Mouse (Mus musculus): ENCODE results near the gene Adam11.
"Not testable (repeated sequence)": the region's sequence is repeated elsewhere in the genome, so short reads cannot be mapped to it uniquely, and the experiment has no call there.

GRCm38 (mm10) chr11:102714578-102714977, 46.7 kb upstream of the Adam11 start:
- TF ChIP-seq MAX (IDR thresholded peaks at IDR 0.05); CTCF (IDR thresholded peaks at IDR 0.05; ENCODE audit: control insufficient read depth, insufficient read depth, insufficient read length); USF1 (IDR thresholded peaks at IDR 0.05; ENCODE audit: low read depth); MYOG (IDR thresholded peaks at IDR 0.05; ENCODE audit: control insufficient read depth, extremely low read depth, insufficient read length); FOSL1 (IDR thresholded peaks at IDR 0.05; ENCODE audit: insufficient read depth, low read length, poor library complexity, severe bottlenecking): not testable (repeated sequence)

Data from C2C12 (cell line).